Comparison of ENCODE assay signal across 34 mouse cellular contexts in the genomic region with DNA sequence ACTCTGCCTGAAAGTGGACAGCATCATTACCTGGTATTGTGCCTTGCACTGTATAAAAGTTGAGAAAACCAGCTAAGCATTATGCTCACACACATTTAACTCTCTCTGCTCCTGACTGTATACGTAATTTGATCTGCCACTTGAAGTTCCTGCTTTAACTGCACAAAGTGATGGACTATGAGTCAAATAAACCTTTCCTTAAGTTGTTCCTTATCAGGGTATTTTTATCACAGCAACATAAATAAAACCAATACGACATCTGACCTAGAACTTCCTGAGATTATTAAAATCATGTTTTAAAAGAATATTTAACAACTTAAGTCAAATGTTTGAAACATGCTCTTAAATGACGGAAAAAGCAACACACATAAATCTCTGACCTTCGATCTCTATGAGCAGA.
"Had no signal": no experiment of that assay in that cellular context is flagged by ENCODE, and none has a peak within 500 bp of the region (broad histone marks: within the 10 kb centered on the region; RNA-seq: fewer than 3 reads in every experiment).

No protein-coding gene starts in this region.

- H3K9me3 ChIP-seq: heart, embryonic 10.5 days; heart, embryonic 12.5 days; heart, embryonic 13.5 days; heart, embryonic 15.5 days; hindbrain, embryonic 10.5 days; hindbrain, embryonic 12.5 days; hindbrain, embryonic 13.5 days; hindbrain, embryonic 15.5 days; intestine, embryonic 15.5 days; kidney, embryonic 15.5 days had no signal

- H3K9ac ChIP-seq: heart, embryonic 12.5 days; heart, embryonic 13.5 days; heart, embryonic 15.5 days; hindbrain, embryonic 12.5 days; hindbrain, embryonic 13.5 days; hindbrain, embryonic 14.5 days; hindbrain, embryonic 15.5 days; intestine, embryonic 15.5 days; kidney, embryonic 15.5 days had no signal

- DNase-seq: heart, postnatal 10 days; heart, postnatal 14 days; heart, postnatal 36 days; heart, postnatal 4 days; kidney, adult 11 months; kidney, adult 18-20 months; kidney, adult 2 months; kidney, adult 8-10 months; kidney, adult 9 months; kidney, postnatal 10 days; kidney, postnatal 25 days; kidney, postnatal 36 days; kidney, postnatal 4 days; layer of hippocampus, adult 9-11 months; layer of hippocampus, postnatal 36 days had no signal

- H3K4me3 ChIP-seq: heart, embryonic 10.5 days; heart, embryonic 12.5 days; heart, embryonic 13.5 days; heart, embryonic 15.5 days; hindbrain, embryonic 10.5 days; hindbrain, embryonic 12.5 days; hindbrain, embryonic 13.5 days; hindbrain, embryonic 15.5 days; intestine, embryonic 15.5 days; kidney, embryonic 15.5 days; layer of hippocampus, adult 2 months; left cerebral cortex, adult 2 months had no signal

- H3K27ac ChIP-seq: heart, embryonic 10.5 days; heart, embryonic 13.5 days; heart, embryonic 15.5 days; hindbrain, embryonic 10.5 days; hindbrain, embryonic 12.5 days; hindbrain, embryonic 13.5 days; hindbrain, embryonic 14.5 days; hindbrain, embryonic 15.5 days; hindbrain, postnatal 0 days; intestine, embryonic 15.5 days; kidney, embryonic 15.5 days; layer of hippocampus, adult 2 months; left cerebral cortex, adult 2 months had no signal

- H3K4me2 ChIP-seq: heart, embryonic 11.5 days; heart, embryonic 12.5 days; heart, embryonic 13.5 days; heart, embryonic 15.5 days; hindbrain, embryonic 12.5 days; hindbrain, embryonic 13.5 days; hindbrain, embryonic 14.5 days; hindbrain, embryonic 15.5 days; intestine, embryonic 15.5 days; kidney, embryonic 15.5 days had no signal

- H3K36me3 ChIP-seq: heart, embryonic 10.5 days; heart, embryonic 12.5 days; heart, embryonic 13.5 days; heart, embryonic 15.5 days; hindbrain, embryonic 10.5 days; hindbrain, embryonic 12.5 days; hindbrain, embryonic 13.5 days; hindbrain, embryonic 15.5 days; intestine, embryonic 15.5 days; kidney, embryonic 15.5 days had no signal

- ATAC-seq: hindbrain, embryonic 16.5 days; hindbrain, postnatal 0 days; inflammation-experienced regulatory T-cells, adult 6 months; intestine, embryonic 15.5 days; intestine, embryonic 16.5 days; intestine, postnatal 0 days had no signal

- H3K4me1 ChIP-seq: heart, embryonic 10.5 days; heart, embryonic 12.5 days; heart, embryonic 13.5 days; heart, embryonic 15.5 days; hindbrain, embryonic 10.5 days; hindbrain, embryonic 13.5 days; hindbrain, embryonic 15.5 days; intestine, embryonic 15.5 days; kidney, embryonic 15.5 days had no signal

- H3K27me3 ChIP-seq: heart, embryonic 12.5 days; heart, embryonic 13.5 days; heart, embryonic 15.5 days; hindbrain, embryonic 12.5 days; hindbrain, embryonic 13.5 days; hindbrain, embryonic 15.5 days; intestine, embryonic 15.5 days; kidney, embryonic 15.5 days had no signal
